Mouse (Mus musculus): ENCODE measurements around the gene Rtn4ip1. TPM values are rescaled to one million over a fixed set of nuclear protein-coding genes. Genes with fewer than 3 reads are reported as not detected.
"Not testable (repeated sequence)": the region's sequence is repeated elsewhere in the genome, so short reads cannot be mapped to it uniquely, and the experiment has no call there.

The Rtn4ip1 gene
- polyA plus RNA-seq, 1 experiment: 6.7 TPM

- Histone ChIP-seq H3K4me3 (ENCODE audit: extremely low read depth, insufficient read depth, insufficient read length) (no peak overlapping the region), H3K4me1 (ENCODE audit: control insufficient read depth, insufficient read depth, insufficient read length) (0 out of 2 replicates have a peak, but pooled peaks cover 4% of the 10 kb centered on the region), H3K36me3 (ENCODE audit: control insufficient read depth, insufficient read depth, low read length) (no peaks in the 10 kb centered on the region), H3K27me3 (ENCODE audit: control insufficient read depth, insufficient read depth, low read length) (no peaks in the 10 kb centered on the region), H3K27ac (ENCODE audit: insufficient read depth, low read length) (no peak overlapping the region)
- 84% methylated on average over 3 of the region's 3 CpGs for WGBS
- DNase-seq (ENCODE audit: low read depth in 1 of 2, low spot score in 2 of 2): no peak
- TF ChIP-seq POLR2A (IDR thresholded peaks at IDR 0.05; ENCODE audit: low read depth, low read length) (no peak), CTCF (IDR thresholded peaks at IDR 0.05; ENCODE audit: extremely low read depth, insufficient read depth, insufficient read length, insufficient replicate concordance) (no peak)
Measured at GRCm38 (mm10) chr10:43923096-43923495, 21.5 kb downstream of the Rtn4ip1 start.

- 90% methylated on average over 9 of the region's 9 CpGs for WGBS
- not testable (repeated sequence) for H3K4me3 ChIP-seq (ENCODE audit: extremely low read depth, insufficient read depth, insufficient read length); H3K36me3 ChIP-seq (ENCODE audit: control insufficient read depth, insufficient read depth, low read length); DNase-seq (ENCODE audit: low read depth in 1 of 2, low spot score in 2 of 2); H3K27me3 ChIP-seq (ENCODE audit: control insufficient read depth, insufficient read depth, low read length); H3K4me1 ChIP-seq (ENCODE audit: control insufficient read depth, insufficient read depth, insufficient read length); H3K27ac ChIP-seq (ENCODE audit: insufficient read depth, low read length)
Measured at GRCm38 (mm10) chr10:43925776-43926175, 24.2 kb downstream of the Rtn4ip1 start.

- 74% methylated on average over 8 of the region's 8 CpGs for whole genome bisulfite sequencing
- Histone ChIP-seq H3K27ac (ENCODE audit: insufficient read depth, low read length) (no peak overlapping the region), H3K4me3 (ENCODE audit: extremely low read depth, insufficient read depth, insufficient read length) (no peak overlapping the region), H3K27me3 (ENCODE audit: control insufficient read depth, insufficient read depth, low read length) (no peaks in the 10 kb centered on the region), H3K36me3 (ENCODE audit: control insufficient read depth, insufficient read depth, low read length) (peaks cover 6% of the 10 kb centered on the region; the same call in 1 of the 2 replicates), H3K4me1 (ENCODE audit: control insufficient read depth, insufficient read depth, insufficient read length) (0 out of 2 replicates have a peak, but pooled peaks cover 4% of the 10 kb centered on the region)
- DNase-seq (ENCODE audit: low read depth in 1 of 2, low spot score in 2 of 2): no peak
- TF ChIP-seq POLR2A (IDR thresholded peaks at IDR 0.05; ENCODE audit: low read depth, low read length) (no peak), CTCF (IDR thresholded peaks at IDR 0.05; ENCODE audit: extremely low read depth, insufficient read depth, insufficient read length, insufficient replicate concordance) (no peak)
Measured at GRCm38 (mm10) chr10:43927736-43928135, 26.1 kb downstream of the Rtn4ip1 start.

- H3K4me3 ChIP-seq (ENCODE audit: extremely low read depth, insufficient read depth, insufficient read length): no peak overlapping the region
- TF ChIP-seq POLR2A (IDR thresholded peaks at IDR 0.05; ENCODE audit: low read depth, low read length): no peak
- TF ChIP-seq CTCF (IDR thresholded peaks at IDR 0.05; ENCODE audit: extremely low read depth, insufficient read depth, insufficient read length, insufficient replicate concordance): no peak
- 88% methylated on average over 5 of the region's 5 CpGs for WGBS
- H3K27ac ChIP-seq (ENCODE audit: insufficient read depth, low read length): no peak overlapping the region
- H3K27me3 ChIP-seq (ENCODE audit: control insufficient read depth, insufficient read depth, low read length): no peaks in the 10 kb centered on the region
- no peak for DNase-seq (ENCODE audit: low read depth in 1 of 2, low spot score in 2 of 2)
- H3K36me3 ChIP-seq (ENCODE audit: control insufficient read depth, insufficient read depth, low read length): peaks cover 7% of the 10 kb centered on the region; the same call in 1 of the 2 replicates
- H3K4me1 ChIP-seq (ENCODE audit: control insufficient read depth, insufficient read depth, insufficient read length): 0 out of 2 replicates have a peak, but pooled peaks cover 4% of the 10 kb centered on the region
Measured at GRCm38 (mm10) chr10:43928596-43928995, 27.0 kb downstream of the Rtn4ip1 start.

GRCm38 (mm10) chr10:43939136-43939662 is 37.6 kb downstream of the Rtn4ip1 start:
- H3K36me3 ChIP-seq (ENCODE audit: control insufficient read depth, insufficient read depth, low read length): peaks cover 12% of the 10 kb centered on the region
- DNase-seq (ENCODE audit: low read depth in 1 of 2, low spot score in 2 of 2): no peak
- H3K4me1 ChIP-seq (ENCODE audit: control insufficient read depth, insufficient read depth, insufficient read length): no peaks in the 10 kb centered on the region
- H3K27ac ChIP-seq (ENCODE audit: insufficient read depth, low read length): no peak overlapping the region
- no peak overlapping the region for H3K4me3 ChIP-seq (ENCODE audit: extremely low read depth, insufficient read depth, insufficient read length)
- 92% methylated on average over 6 of the region's 6 CpGs for WGBS
- no peaks in the 10 kb centered on the region for H3K27me3 ChIP-seq (ENCODE audit: control insufficient read depth, insufficient read depth, low read length)
- TF ChIP-seq POLR2A (IDR thresholded peaks at IDR 0.05; ENCODE audit: low read depth, low read length): no peak
- TF ChIP-seq CTCF (IDR thresholded peaks at IDR 0.05; ENCODE audit: extremely low read depth, insufficient read depth, insufficient read length, insufficient replicate concordance): no peak

- no peaks in the 10 kb centered on the region for H3K27me3 ChIP-seq (ENCODE audit: control insufficient read depth, insufficient read depth, low read length)
- 81% methylated on average over 4 of the region's 4 CpGs for whole genome bisulfite sequencing
- H3K4me1 ChIP-seq (ENCODE audit: control insufficient read depth, insufficient read depth, insufficient read length): no peaks in the 10 kb centered on the region
- no peak overlapping the region for H3K27ac ChIP-seq (ENCODE audit: insufficient read depth, low read length)
- H3K4me3 ChIP-seq (ENCODE audit: extremely low read depth, insufficient read depth, insufficient read length): no peak overlapping the region
- H3K36me3 ChIP-seq (ENCODE audit: control insufficient read depth, insufficient read depth, low read length): peaks cover 12% of the 10 kb centered on the region
- TF ChIP-seq POLR2A (IDR thresholded peaks at IDR 0.05; ENCODE audit: low read depth, low read length) (no peak), CTCF (IDR thresholded peaks at IDR 0.05; ENCODE audit: extremely low read depth, insufficient read depth, insufficient read length, insufficient replicate concordance) (no peak)
- DNase-seq (ENCODE audit: low read depth in 1 of 2, low spot score in 2 of 2): no peak
Measured at GRCm38 (mm10) chr10:43943736-43944135, 42.1 kb downstream of the Rtn4ip1 start.

GRCm38 (mm10) chr10:43945435-43945834 is 43.8 kb downstream of the Rtn4ip1 start:
- peaks cover 11% of the 10 kb centered on the region for H3K36me3 ChIP-seq (ENCODE audit: control insufficient read depth, insufficient read depth, low read length)
- no peak for DNase-seq (ENCODE audit: low read depth in 1 of 2, low spot score in 2 of 2)
- H3K4me1 ChIP-seq (ENCODE audit: control insufficient read depth, insufficient read depth, insufficient read length): no peaks in the 10 kb centered on the region
- H3K4me3 ChIP-seq (ENCODE audit: extremely low read depth, insufficient read depth, insufficient read length): no peak overlapping the region
- no peak overlapping the region for H3K27ac ChIP-seq (ENCODE audit: insufficient read depth, low read length)
- no peak for TF ChIP-seq POLR2A (IDR thresholded peaks at IDR 0.05; ENCODE audit: low read depth, low read length)
- no peak for TF ChIP-seq CTCF (IDR thresholded peaks at IDR 0.05; ENCODE audit: extremely low read depth, insufficient read depth, insufficient read length, insufficient replicate concordance)
- WGBS: 88% methylated on average over 4 of the region's 4 CpGs
- no peaks in the 10 kb centered on the region for H3K27me3 ChIP-seq (ENCODE audit: control insufficient read depth, insufficient read depth, low read length)
